Mouse (Mus musculus) gastrocnemius, adult 2 months (tissue): ENCODE results near the gene Ssh2. TPM values are rescaled to one million over a fixed set of nuclear protein-coding genes. Genes with fewer than 3 reads are reported as not detected.

Experiments used
- DNase-seq: peaks from one replicate; pipeline ENCODE4 v3.0.0; 2022
- H3K27ac ChIP-seq: fragments of 200-600 bp; 2 replicates; pipeline ENCODE4 v1.8.1; 2022; ENCODE audit warnings: mild to moderate bottlenecking
- H3K4me3 ChIP-seq: fragments of 200-600 bp; 2 replicates; pipeline ENCODE4 v1.8.1; 2022; ENCODE audit warnings: mild to moderate bottlenecking, moderate library complexity
- CTCF ChIP-seq: fragments of 200-600 bp; IDR thresholded peaks from 2 replicates; pipeline ENCODE4 v1.8.1; 2022; ENCODE audit warnings: antibody characterized with exemption, mild to moderate bottlenecking, moderate library complexity
- intact Hi-C: fragments of 180-260 bp; cut with DNase I; formaldehyde crosslinking; loops from one replicate; pipeline ENCODE4 v1.15.1; 2025
- total RNA-seq, 2 experiments: library from RNA; stranded (reverse); gene quantifications; 2 replicates each; pipeline ENCODE4 v1.2.3; 2021

Gene Ssh2
- total RNA-seq, 2 experiments from 2014 or later: 40.3 to 55.3 TPM

- no peak for TF ChIP-seq CTCF
- no peak for DNase-seq
- Histone ChIP-seq H3K27ac (no peak overlapping the region), H3K4me3 (no peak overlapping the region)
- intact Hi-C loops: no loop called here
Measured at GRCm38 (mm10) chr11:77485229-77485628, 269.1 kb downstream of the Ssh2 start.

GRCm38 (mm10) chr11:77486798-77487197, 270.7 kb downstream of the Ssh2 start:
- DNase-seq: no peak
- Histone ChIP-seq H3K27ac (no peak overlapping the region), H3K4me3 (no peak overlapping the region)
- peak; percentile 9; the same call in 1 of the 2 replicates for TF ChIP-seq CTCF
- intact Hi-C loops: no loop called here

GRCm38 (mm10) chr11:77488771-77489581, 272.9 kb downstream of the Ssh2 start:
- DNase-seq: no peak
- H3K27ac ChIP-seq: peak overlapping the region; percentile 75
- intact Hi-C loops: no loop called here
- no peak for TF ChIP-seq CTCF
- H3K4me3 ChIP-seq: peak overlapping the region; percentile 90

- no peak for TF ChIP-seq CTCF
- H3K27ac ChIP-seq: peak within 1 kb of the TSS; percentile 97
- peak within 1 kb of the TSS; percentile 93 for H3K4me3 ChIP-seq
- intact Hi-C loops: no loop called here
- peak; percentile 85 for DNase-seq
Measured at GRCm38 (mm10) chr11:77489591-77490235, 273.6 kb downstream of the Ssh2 start, which contains the start of gene Ankrd13b. Ankrd13b (minus strand) TSS chr11:77489678.

- Histone ChIP-seq H3K27ac (peak overlapping the region; percentile 97), H3K4me3 (peak overlapping the region; percentile 93)
- TF ChIP-seq CTCF: no peak
- intact Hi-C loops: no loop called here
- no peak for DNase-seq
Measured at GRCm38 (mm10) chr11:77490451-77490850, 274.4 kb downstream of the Ssh2 start.

- Histone ChIP-seq H3K27ac (peak overlapping the region; percentile 97), H3K4me3 (peak overlapping the region; percentile 93)
- peak; percentile 92 for DNase-seq
- intact Hi-C loops: no loop called here
- no peak; the same call in 1 of the 2 replicates for TF ChIP-seq CTCF
Measured at GRCm38 (mm10) chr11:77491123-77491501, 275.0 kb downstream of the Ssh2 start.

- peak; percentile 68 for DNase-seq
- Histone ChIP-seq H3K4me3 (peak overlapping the region; percentile 93), H3K27ac (peak overlapping the region; percentile 97)
- intact Hi-C loops: no loop called here
- TF ChIP-seq CTCF: no peak
Measured at GRCm38 (mm10) chr11:77491502-77492291, 275.6 kb downstream of the Ssh2 start.

- Histone ChIP-seq H3K4me3 (peak overlapping the region; percentile 93), H3K27ac (peak overlapping the region; percentile 97)
- intact Hi-C loops: no loop called here
- DNase-seq: no peak
- TF ChIP-seq CTCF: no peak
Measured at GRCm38 (mm10) chr11:77492311-77492871, 276.3 kb downstream of the Ssh2 start.

- peak; percentile 34; the same call in 1 of the 2 replicates for TF ChIP-seq CTCF
- Histone ChIP-seq H3K4me3 (peak overlapping the region; percentile 93), H3K27ac (peak overlapping the region; percentile 97)
- intact Hi-C loops: no loop called here
- DNase-seq: peak; percentile 98
Measured at GRCm38 (mm10) chr11:77492911-77493332, 276.8 kb downstream of the Ssh2 start.

GRCm38 (mm10) chr11:77493512-77494343, 277.6 kb downstream of the Ssh2 start, which contains the start of gene Git1:
Git1 (plus strand) TSS chr11:77493562.
- peak within 1 kb of the TSS; percentile 93 for H3K4me3 ChIP-seq
- TF ChIP-seq CTCF: peak; percentile 12; the same call in 1 of the 2 replicates
- H3K27ac ChIP-seq: peak within 1 kb of the TSS; percentile 97
- DNase-seq: peak; percentile 75
- intact Hi-C loops: no loop called here

- H3K27ac ChIP-seq: peak overlapping the region; percentile 90
- intact Hi-C loops: no loop called here
Measured at GRCm38 (mm10) chr11:77494344-77494676, 278.2 kb downstream of the Ssh2 start.

More at GRCm38 (mm10) chr11:77494344-77494676, 278.2 kb downstream of the Ssh2 start:
- TF ChIP-seq CTCF: no peak
- DNase-seq: no peak
- peak overlapping the region; percentile 93 for H3K4me3 ChIP-seq
